Mouse (Mus musculus) heart, embryonic 13.5 days (tissue): ENCODE results near the gene Dqx1. TPM values are rescaled to one million over a fixed set of nuclear protein-coding genes. Genes with fewer than 3 reads are reported as not detected.
A peak's percentile ranks its signal among the peaks of the same experiment; 100 is the strongest.

ENCODE experiments used
- ATAC-seq: fragments of 200-750 bp; cut with Nextera tagmentation; 2 replicates; pipeline ENCODE4 v1.8.0; 2017; ENCODE audit warnings: moderate TSS enrichment; ENCODE audit not compliant: insufficient number of reproducible peaks, low FRiP score, low TSS enrichment; ENCODE audit errors: extremely low read depth
- H3K27ac ChIP-seq: fragments of 300-500 bp; sonication (generic); replicated peaks from 2 replicates; pipeline ENCODE4 v1.5.1; 2015; ENCODE audit warnings: moderate library complexity, mild to moderate bottlenecking, inconsistent platforms
- H3K27me3 ChIP-seq: fragments of 300-500 bp; sonication (generic); replicated peaks from 2 replicates; pipeline ENCODE4 v1.6.1; 2015; ENCODE audit warnings: mild to moderate bottlenecking, inconsistent platforms
- H3K36me3 ChIP-seq: fragments of 300-500 bp; sonication (generic); 2 replicates; pipeline ENCODE4 v1.6.1; 2015; ENCODE audit warnings: mild to moderate bottlenecking, inconsistent platforms
- H3K4me1 ChIP-seq: fragments of 300-500 bp; sonication (generic); 2 replicates; pipeline ENCODE4 v1.6.1; 2015; ENCODE audit warnings: inconsistent platforms
- H3K4me2 ChIP-seq: fragments of 300-500 bp; sonication (generic); 2 replicates; pipeline ENCODE4 v1.6.1; 2015; ENCODE audit warnings: inconsistent platforms, mild to moderate bottlenecking, moderate library complexity
- H3K4me3 ChIP-seq: fragments of 300-500 bp; sonication (generic); 2 replicates; pipeline ENCODE4 v1.5.1; 2015; ENCODE audit warnings: moderate library complexity, mild to moderate bottlenecking, inconsistent platforms
- H3K9ac ChIP-seq: fragments of 300-500 bp; sonication (generic); 2 replicates; pipeline ENCODE4 v1.6.1; 2015; ENCODE audit warnings: inconsistent platforms, mild to moderate bottlenecking, moderate library complexity
- H3K9me3 ChIP-seq: fragments of 300-500 bp; sonication (generic); 2 replicates; pipeline ENCODE4 v1.6.1; 2016; ENCODE audit warnings: inconsistent platforms
- WGBS: fragments of 180-500 bp; shearing (Covaris S2); methylation state at CpG from one replicate; pipeline ENCODE4 v1.1.7; 2015; ENCODE audit warnings: mixed read lengths; 5-methylcytosine and 5-hydroxymethylcytosine counted together
- polyA plus RNA-seq: library from polyadenylated mRNA; unstranded; fragments of >200 nt; fragmentation: Nextera tagmentation; extraction: Ambion mirVana; gene quantifications from 2 replicates; pipeline ENCODE4 v1.2.1, GENCODE M21; 2015

Dqx1 gene
- polyA plus RNA-seq, 1 experiment from 2014 or later = 0.41 TPM

DNA sequence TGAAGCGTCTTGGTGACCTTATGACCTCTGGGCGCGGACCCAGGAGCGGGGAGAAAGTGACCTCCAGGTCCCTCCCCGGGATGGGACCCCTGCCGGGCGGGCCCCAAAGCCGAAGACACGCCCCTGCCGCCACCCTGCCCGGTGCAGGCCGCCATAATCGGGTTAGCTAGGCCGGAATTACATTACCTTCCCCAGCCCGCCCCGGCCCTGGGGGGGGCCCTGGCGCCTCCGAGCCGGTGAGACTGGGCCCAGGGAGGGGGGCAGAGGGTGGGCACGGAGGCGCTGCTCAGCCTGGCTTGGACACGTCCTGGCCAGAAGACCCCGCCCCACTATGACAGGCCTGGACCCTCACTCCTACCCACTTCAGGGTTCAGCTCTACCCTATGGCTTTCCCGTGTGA is 13.6 kb downstream of the Dqx1 start:
- ATAC-seq = no peak
- H3K4me1 ChIP-seq = peaks cover 28% of the 10 kb centered on the region
- H3K4me3 ChIP-seq = peak overlapping the region; percentile 43
- peaks cover 100% of the 10 kb centered on the region for H3K27me3 ChIP-seq
- H3K9me3 ChIP-seq = no peaks in the 10 kb centered on the region
- 4% methylated on average over 24 of the region's 24 CpGs for WGBS
- no peak overlapping the region for H3K9ac ChIP-seq
- H3K36me3 ChIP-seq = no peaks in the 10 kb centered on the region
- H3K4me2 ChIP-seq = peak overlapping the region; percentile 20; the same call in 1 of the 2 replicates
- no peak overlapping the region for H3K27ac ChIP-seq

DNA sequence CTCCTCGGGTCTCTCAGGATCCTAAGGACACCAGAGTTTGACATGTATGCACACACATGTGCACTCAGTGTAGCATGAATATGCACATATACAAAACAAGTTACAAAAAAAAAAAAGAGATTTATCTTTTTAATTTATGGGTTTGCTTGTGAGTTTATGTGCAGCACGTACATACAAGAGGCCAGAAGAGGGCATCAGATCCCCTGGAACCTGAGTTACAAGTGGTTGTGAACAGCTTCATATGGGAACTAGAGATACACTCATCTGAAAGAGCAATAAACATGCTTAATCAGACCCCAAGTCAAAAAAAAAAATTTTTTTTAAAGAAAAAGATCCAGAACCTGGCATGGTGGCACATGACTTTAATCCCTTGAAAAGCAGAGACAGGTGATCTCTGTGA is 17.3 kb downstream of the Dqx1 start:
- H3K4me3 ChIP-seq = no peak overlapping the region
- ATAC-seq = no peak
- H3K4me1 ChIP-seq = peaks cover 25% of the 10 kb centered on the region
- no peaks in the 10 kb centered on the region for H3K9me3 ChIP-seq
- peaks cover 77% of the 10 kb centered on the region for H3K27me3 ChIP-seq
- whole genome bisulfite sequencing = 12% methylated on average over 2 of the region's 2 CpGs
- peaks cover 3% of the 10 kb centered on the region for H3K36me3 ChIP-seq
- no peak overlapping the region for H3K27ac ChIP-seq
- H3K4me2 ChIP-seq = no peak overlapping the region
- H3K9ac ChIP-seq = no peak overlapping the region

DNA sequence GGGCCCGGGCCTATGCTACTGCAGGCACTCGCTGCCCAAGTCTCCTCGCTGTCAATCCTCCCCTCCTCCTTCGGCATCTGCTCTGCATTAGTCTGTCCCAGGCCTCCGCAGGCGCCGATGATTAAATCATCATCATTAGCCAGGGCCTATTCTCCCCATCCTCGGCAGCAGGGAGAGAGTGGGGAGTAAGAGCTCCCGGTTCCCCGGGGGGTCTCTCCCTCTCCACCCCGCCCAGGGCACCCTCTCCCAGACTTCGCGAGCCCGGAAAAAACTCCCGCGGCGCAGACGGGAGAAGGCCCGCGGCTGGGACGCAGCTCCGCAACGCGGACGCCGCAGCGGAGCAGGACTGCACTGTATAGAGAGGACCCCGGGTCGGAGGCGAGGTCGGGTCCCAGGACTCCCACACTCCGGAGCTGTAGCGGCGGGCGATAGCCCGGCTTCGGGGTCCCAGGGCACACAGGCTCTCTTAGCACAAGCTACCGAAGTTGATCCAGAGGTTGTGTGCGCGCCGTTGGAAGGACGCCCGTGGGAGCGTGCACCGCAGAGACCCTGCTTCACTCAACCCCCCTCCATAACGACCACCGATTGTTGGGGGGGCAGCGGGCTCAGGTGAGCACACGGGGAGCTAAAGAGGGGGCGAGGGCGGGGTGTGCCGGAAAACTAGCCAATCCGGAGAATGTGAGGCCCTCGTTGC is 20.1 kb downstream of the Dqx1 start, which contains the start of gene Pcgf1:
Gene Pcgf1, plus strand, starts transcription at position 240 of the 694 bp plus-strand sequence.
- under 1% methylated on average over 54 of the region's 54 CpGs for WGBS
- H3K4me2 ChIP-seq = peak within 1 kb of the TSS; percentile 100
- peak within 1 kb of the TSS; percentile 80 for H3K4me3 ChIP-seq
- H3K27ac ChIP-seq = peak within 1 kb of the TSS; percentile 72
- H3K9me3 ChIP-seq = no peaks in the 10 kb centered on the region
- H3K4me1 ChIP-seq = peaks cover 14% of the 10 kb centered on the region
- peak; percentile 84 for ATAC-seq
- H3K36me3 ChIP-seq = peaks cover 29% of the 10 kb centered on the region
- peaks cover 61% of the 10 kb centered on the region for H3K27me3 ChIP-seq
- H3K9ac ChIP-seq = peak within 1 kb of the TSS; percentile 92

DNA sequence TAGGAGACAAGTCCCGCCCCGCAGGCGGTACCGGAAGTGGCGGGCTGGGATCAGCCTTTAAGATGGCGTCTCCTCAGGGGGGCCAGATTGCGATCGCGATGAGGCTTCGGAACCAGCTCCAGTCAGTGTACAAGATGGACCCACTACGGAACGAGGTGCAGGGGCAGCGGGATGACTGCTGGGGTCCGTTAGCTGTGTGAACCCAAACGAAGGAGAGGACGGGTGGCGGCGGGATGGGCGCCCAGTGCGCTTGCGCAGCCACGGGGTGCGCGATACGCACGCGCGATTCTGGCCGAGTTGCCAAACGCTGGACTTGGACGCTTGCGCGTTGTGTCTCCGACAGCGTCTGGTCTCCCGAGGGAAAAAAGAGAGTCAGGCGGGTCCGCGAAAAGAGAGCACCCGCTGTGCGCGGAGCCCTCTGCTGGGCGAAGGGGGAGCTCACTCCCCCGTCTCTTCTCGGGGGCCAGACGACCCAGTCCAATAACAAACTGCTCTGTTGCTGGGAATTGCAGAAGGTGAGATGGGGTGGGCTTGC is 20.7 kb downstream of the Dqx1 start:
- ATAC-seq = peak; percentile 84
- peak overlapping the region; percentile 72 for H3K27ac ChIP-seq
- H3K4me1 ChIP-seq = peaks cover 14% of the 10 kb centered on the region
- no peaks in the 10 kb centered on the region for H3K9me3 ChIP-seq
- H3K36me3 ChIP-seq = peaks cover 29% of the 10 kb centered on the region
- peak overlapping the region; percentile 80 for H3K4me3 ChIP-seq
- H3K9ac ChIP-seq = peak overlapping the region; percentile 92
- H3K27me3 ChIP-seq = peaks cover 61% of the 10 kb centered on the region
- 0% methylated on average over 46 of the region's 46 CpGs for WGBS
- H3K4me2 ChIP-seq = peak overlapping the region; percentile 100

DNA sequence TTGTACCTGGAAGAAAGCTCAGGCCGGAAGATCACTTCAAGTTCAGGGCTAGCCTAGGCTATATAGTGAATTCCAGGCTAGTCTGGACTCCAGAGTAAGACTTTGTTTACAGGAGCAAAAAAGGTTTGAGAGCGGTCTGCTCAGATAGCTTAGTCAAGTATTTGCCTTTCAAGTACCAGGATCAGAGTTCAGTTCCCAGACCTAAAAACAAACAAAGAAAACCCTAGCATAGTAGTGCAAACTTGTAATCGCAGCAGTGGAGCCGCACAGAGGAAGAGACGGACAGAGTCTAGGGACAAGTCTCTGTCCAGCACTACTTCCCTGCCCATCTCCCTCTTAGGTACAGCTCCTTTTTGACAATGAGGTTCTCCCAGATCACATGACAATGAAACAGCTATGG is 22.6 kb downstream of the Dqx1 start:
- Histone ChIP-seq H3K27ac (no peak overlapping the region), H3K36me3 (peaks cover 29% of the 10 kb centered on the region), H3K9me3 (no peaks in the 10 kb centered on the region), H3K4me2 (no peak overlapping the region), H3K9ac (no peak overlapping the region), H3K4me3 (no peak overlapping the region), H3K27me3 (peaks cover 61% of the 10 kb centered on the region), H3K4me1 (peaks cover 14% of the 10 kb centered on the region)
- ATAC-seq = no peak
- WGBS = 91% methylated on average over 5 of the region's 5 CpGs

DNA sequence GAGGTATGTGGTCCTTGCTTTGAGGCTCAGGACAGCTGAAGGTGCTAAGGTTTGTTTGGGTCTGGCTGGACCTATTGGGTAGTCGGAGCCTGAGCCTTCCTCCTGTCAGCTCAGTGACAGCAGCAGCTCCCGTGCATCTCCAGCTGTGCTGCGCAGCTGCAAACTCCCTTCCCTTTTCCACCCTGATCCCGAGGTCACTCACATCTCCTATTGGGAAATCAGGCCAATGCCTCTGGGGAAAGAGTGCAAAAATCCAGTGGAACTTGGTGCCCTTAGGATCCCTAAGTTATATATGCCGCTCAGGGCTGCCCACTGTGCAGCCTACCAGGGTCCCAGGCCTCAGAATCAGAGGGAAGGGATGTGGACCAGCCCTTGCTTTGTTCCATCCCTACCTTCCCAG is 25.9 kb downstream of the Dqx1 start:
- H3K27ac ChIP-seq = no peak overlapping the region
- 15% methylated on average over 5 of the region's 5 CpGs for WGBS
- no peaks in the 10 kb centered on the region for H3K9me3 ChIP-seq
- no peak overlapping the region for H3K9ac ChIP-seq
- ATAC-seq = no peak
- no peak overlapping the region for H3K4me3 ChIP-seq
- peaks cover 29% of the 10 kb centered on the region for H3K36me3 ChIP-seq
- H3K4me1 ChIP-seq = peaks cover 31% of the 10 kb centered on the region
- H3K27me3 ChIP-seq = peaks cover 69% of the 10 kb centered on the region
- H3K4me2 ChIP-seq = no peak overlapping the region

DNA sequence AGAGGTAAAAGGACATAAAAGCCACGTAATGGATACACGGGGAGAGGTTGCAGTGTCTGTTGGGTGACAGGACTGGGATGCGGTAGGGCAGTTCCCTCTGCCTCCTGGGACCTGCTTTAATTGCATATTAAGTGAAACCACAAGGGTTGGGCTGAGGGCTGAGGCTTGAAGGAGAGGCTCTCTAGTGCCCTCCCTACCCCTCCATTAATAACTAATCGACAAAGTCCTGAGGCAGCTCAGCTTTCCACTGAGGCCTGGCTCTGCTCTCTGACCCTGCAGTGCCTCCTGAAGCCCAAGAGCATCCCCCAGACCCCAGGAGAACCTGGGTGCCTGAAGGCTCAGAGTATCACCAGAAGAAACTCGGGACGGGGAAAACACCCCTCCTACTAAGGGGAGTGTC is 26.8 kb downstream of the Dqx1 start:
- Histone ChIP-seq H3K36me3 (peaks cover 29% of the 10 kb centered on the region), H3K4me2 (no peak overlapping the region), H3K4me3 (no peak overlapping the region), H3K9me3 (no peaks in the 10 kb centered on the region), H3K27ac (no peak overlapping the region), H3K4me1 (peaks cover 22% of the 10 kb centered on the region), H3K27me3 (peaks cover 79% of the 10 kb centered on the region), H3K9ac (no peak overlapping the region)
- no peak for ATAC-seq
- WGBS = 10% methylated on average over 6 of the region's 6 CpGs

DNA sequence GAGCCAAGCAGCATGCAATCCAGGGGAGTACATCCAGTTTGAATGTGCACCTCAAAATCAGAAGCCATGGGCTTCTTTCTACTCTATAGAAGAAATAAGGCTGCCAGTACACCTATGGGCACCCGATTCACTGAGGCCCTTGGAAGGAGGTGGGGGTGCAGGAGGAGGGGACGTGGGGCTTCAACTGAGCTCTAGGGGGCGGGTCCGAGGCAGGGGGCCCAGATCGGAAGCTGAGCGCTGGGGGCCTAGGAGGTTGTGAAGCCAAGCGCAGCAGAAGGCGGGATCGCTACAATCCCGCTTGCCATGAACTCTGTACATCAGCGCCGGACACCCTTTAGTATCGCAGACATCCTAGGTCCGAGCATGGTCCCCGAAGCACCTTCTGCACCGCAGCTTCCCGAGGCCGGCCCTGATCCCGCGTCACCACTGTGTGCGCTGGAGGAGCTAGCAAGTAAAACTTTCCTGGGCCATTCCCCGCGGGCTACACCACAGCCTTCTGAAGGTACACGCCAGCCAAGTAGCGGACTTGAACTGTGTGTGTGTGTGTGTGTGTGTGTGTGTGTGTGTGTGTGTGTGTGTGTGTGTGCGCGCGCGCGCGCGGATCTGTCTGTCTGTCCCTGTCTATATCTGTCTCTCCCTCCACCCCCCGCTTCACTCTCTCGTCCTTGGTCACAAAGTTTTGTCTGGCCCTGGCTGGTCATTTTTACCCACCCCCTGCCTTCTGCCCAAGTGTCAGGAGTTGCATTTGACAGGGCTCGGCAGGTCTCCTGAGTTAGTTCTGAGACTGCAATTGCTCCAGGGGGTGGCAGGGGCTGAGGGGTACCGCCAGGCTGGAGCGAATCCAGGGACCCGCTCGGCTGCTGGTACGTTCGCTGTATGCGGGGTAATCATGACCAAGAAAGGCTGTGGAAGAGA is 28.7 kb downstream of the Dqx1 start, which contains the start of gene Lbx2:
Gene Lbx2, plus strand, starts transcription at position 247 of the 915 bp plus-strand sequence.
- Histone ChIP-seq H3K4me2 (peak within 1 kb of the TSS; percentile 73), H3K9me3 (no peaks in the 10 kb centered on the region), H3K4me3 (peak within 1 kb of the TSS; percentile 48), H3K36me3 (peaks cover 12% of the 10 kb centered on the region), H3K27ac (no peak within 1 kb of the TSS), H3K9ac (peak within 1 kb of the TSS; percentile 66), H3K27me3 (peaks cover 98% of the 10 kb centered on the region), H3K4me1 (peaks cover 20% of the 10 kb centered on the region)
- ATAC-seq = no peak
- 2% methylated on average over 33 of the region's 42 CpGs for WGBS

DNA sequence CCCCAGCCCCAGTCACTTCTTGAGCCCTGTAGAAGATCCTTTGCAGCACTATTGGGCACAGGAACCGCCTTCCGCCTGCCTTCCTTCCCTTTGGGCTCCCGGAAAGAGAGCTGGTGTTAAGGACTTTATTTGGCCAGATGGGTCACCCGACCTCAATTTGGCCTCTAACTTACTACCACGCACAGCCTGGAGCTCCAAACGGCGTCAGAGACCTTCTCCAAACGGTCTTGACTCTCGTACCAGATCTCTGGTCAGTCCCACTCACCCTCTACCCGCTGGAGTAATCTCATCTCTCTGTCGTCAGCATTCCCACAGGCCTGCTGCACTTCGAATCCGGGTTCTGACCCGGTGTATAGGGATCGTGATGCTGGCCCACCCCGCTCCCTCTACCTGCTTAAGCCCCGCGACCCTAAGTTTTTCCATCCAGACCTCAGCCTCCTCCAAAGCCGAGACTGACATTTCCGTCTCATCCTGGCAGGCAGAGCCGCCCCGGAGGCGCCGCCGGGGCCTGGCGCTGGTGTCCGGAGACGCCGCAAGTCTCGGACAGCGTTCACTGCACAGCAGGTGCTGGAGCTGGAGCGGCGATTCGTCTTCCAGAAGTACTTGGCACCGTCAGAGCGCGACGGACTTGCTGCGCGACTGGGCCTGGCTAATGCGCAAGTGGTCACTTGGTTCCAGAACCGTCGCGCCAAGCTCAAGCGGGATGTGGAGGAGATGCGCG is 29.7 kb downstream of the Dqx1 start:
- Histone ChIP-seq H3K9me3 (no peaks in the 10 kb centered on the region), H3K27ac (no peak overlapping the region), H3K27me3 (peaks cover 96% of the 10 kb centered on the region), H3K4me2 (peak overlapping the region; percentile 73), H3K9ac (peak overlapping the region; percentile 66), H3K4me1 (peaks cover 23% of the 10 kb centered on the region), H3K4me3 (peak overlapping the region; percentile 48), H3K36me3 (peaks cover 2% of the 10 kb centered on the region)
- WGBS = 1% methylated on average over 47 of the region's 47 CpGs
- no peak for ATAC-seq

DNA sequence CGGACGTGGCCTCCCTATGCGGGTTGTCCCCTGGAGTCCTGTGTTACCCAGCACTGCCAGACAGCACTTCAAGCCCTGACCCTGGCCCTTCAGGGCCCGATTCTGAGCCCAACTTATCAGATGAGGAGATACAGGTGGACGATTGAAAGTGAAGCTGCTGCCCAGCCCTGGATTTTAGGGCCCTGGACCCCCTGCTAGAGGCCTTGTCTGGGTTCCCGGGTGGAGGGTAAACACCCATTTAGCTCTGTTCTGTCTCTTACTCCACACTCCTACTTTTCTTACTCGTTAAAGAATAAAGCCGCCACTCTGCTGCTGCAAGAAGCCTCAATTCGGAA is 30.2 kb downstream of the Dqx1 start:
- H3K9ac ChIP-seq = peak overlapping the region; percentile 66
- no peak for ATAC-seq
- H3K27ac ChIP-seq = no peak overlapping the region
- no peaks in the 10 kb centered on the region for H3K36me3 ChIP-seq
- peak overlapping the region; percentile 48 for H3K4me3 ChIP-seq
- H3K27me3 ChIP-seq = peaks cover 96% of the 10 kb centered on the region
- H3K4me1 ChIP-seq = peaks cover 26% of the 10 kb centered on the region
- H3K9me3 ChIP-seq = no peaks in the 10 kb centered on the region
- H3K4me2 ChIP-seq = peak overlapping the region; percentile 73
- WGBS = 12% methylated on average over 9 of the region's 9 CpGs
